Mouse (Mus musculus) testis, postnatal 14 days (tissue): Measurements from ENCODE around the gene Gimap4.

Experiments used
- DNase-seq: peaks from one replicate; pipeline ENCODE4 v3.0.0; 2021; ENCODE audit warnings: low spot score

Gimap4 gene

GRCm38 (mm10) chr6:48700251-48701075 is 16.1 kb downstream of the Gimap4 start:
- no peak for DNase-seq

- DNase-seq: no peak
Measured at GRCm38 (mm10) chr6:48702146-48702545, 17.8 kb downstream of the Gimap4 start.

GRCm38 (mm10) chr6:48702601-48703000 is 18.3 kb downstream of the Gimap4 start:
- DNase-seq: no peak

GRCm38 (mm10) chr6:48704146-48704545 is 19.8 kb downstream of the Gimap4 start:
- no peak for DNase-seq

- no peak for DNase-seq
Measured at GRCm38 (mm10) chr6:48706130-48706529, 21.8 kb downstream of the Gimap4 start.

- no peak for DNase-seq
Measured at GRCm38 (mm10) chr6:48718455-48718854, 34.1 kb downstream of the Gimap4 start, which contains the start of the genes Gm28053 and Gimap7. Gm28053 (plus strand) TSS chr6:48718607. Gimap7 (plus strand) TSS chr6:48718621.

- DNase-seq: no peak
Measured at GRCm38 (mm10) chr6:48720326-48720725, 36.0 kb downstream of the Gimap4 start.

- DNase-seq: no peak
Measured at GRCm38 (mm10) chr6:48723468-48723867, 39.1 kb downstream of the Gimap4 start.

- no peak for DNase-seq
Measured at GRCm38 (mm10) chr6:48725476-48725875, 41.1 kb downstream of the Gimap4 start.

- no peak for DNase-seq
Measured at GRCm38 (mm10) chr6:48727761-48728160, 43.4 kb downstream of the Gimap4 start.

GRCm38 (mm10) chr6:48732864-48733304 is 48.5 kb downstream of the Gimap4 start:
- no peak for DNase-seq

GRCm38 (mm10) chr6:48733660-48734059 is 49.3 kb downstream of the Gimap4 start:
- no peak for DNase-seq

GRCm38 (mm10) chr6:48737053-48737452 is 52.7 kb downstream of the Gimap4 start:
- DNase-seq: no peak

GRCm38 (mm10) chr6:48737688-48738087 is 53.3 kb downstream of the Gimap4 start:
- no peak for DNase-seq

GRCm38 (mm10) chr6:48738961-48739779 is 54.8 kb downstream of the Gimap4 start, which contains the start of gene Gimap1:
Gimap1 (plus strand) TSS chr6:48739054.
- no peak for DNase-seq

- no peak for DNase-seq
Measured at GRCm38 (mm10) chr6:48739780-48740055, 55.4 kb downstream of the Gimap4 start.

- no peak for DNase-seq
Measured at GRCm38 (mm10) chr6:48740501-48741169, 56.3 kb downstream of the Gimap4 start.

GRCm38 (mm10) chr6:48741273-48741672 is 56.9 kb downstream of the Gimap4 start:
- DNase-seq: no peak
